Mouse (Mus musculus): ENCODE data around the gene Chrna1. TPM values are rescaled to one million over a fixed set of nuclear protein-coding genes. Genes with fewer than 3 reads are reported as not detected.

Gene Chrna1
- polyA plus RNA-seq, 1 experiment from 2014 or later = 0.10 TPM

GRCm38 (mm10) chr2:73596326-73596725, 16.2 kb upstream of the Chrna1 start:
- Histone ChIP-seq H3K27ac (ENCODE audit: low read length) (no peak overlapping the region), H3K4me2 (ENCODE audit: low read depth, low read length) (peak overlapping the region; percentile 36), H3K9ac (ENCODE audit: low read depth, low read length) (no peak overlapping the region), H3K27me3 (replicated peaks; ENCODE audit: control insufficient read depth, insufficient read depth, low read length) (no peaks in the 10 kb centered on the region), H3K4me3 (ENCODE audit: low read length) (peak overlapping the region; percentile 15; the same call in 1 of the 2 replicates), H3K4me1 (ENCODE audit: control insufficient read depth, insufficient read depth, low read length) (peaks cover 15% of the 10 kb centered on the region), H3K9me3 (ENCODE audit: control insufficient read depth, low read length) (no peaks in the 10 kb centered on the region), H3K36me3 (ENCODE audit: control insufficient read depth, insufficient read depth, low read length) (no peaks in the 10 kb centered on the region)
- 69% methylated on average over 5 of the region's 5 CpGs for WGBS
- ATAC-seq = no peak

- ATAC-seq = no peak
- Histone ChIP-seq H3K27me3 (replicated peaks; ENCODE audit: control insufficient read depth, insufficient read depth, low read length) (no peaks in the 10 kb centered on the region), H3K36me3 (ENCODE audit: control insufficient read depth, insufficient read depth, low read length) (no peaks in the 10 kb centered on the region), H3K27ac (ENCODE audit: low read length) (peak overlapping the region; percentile 69), H3K9me3 (ENCODE audit: control insufficient read depth, low read length) (no peaks in the 10 kb centered on the region), H3K4me3 (ENCODE audit: low read length) (no peak overlapping the region), H3K9ac (ENCODE audit: low read depth, low read length) (no peak overlapping the region), H3K4me2 (ENCODE audit: low read depth, low read length) (no peak overlapping the region), H3K4me1 (ENCODE audit: control insufficient read depth, insufficient read depth, low read length) (peaks cover 24% of the 10 kb centered on the region)
- WGBS = 59% methylated on average over 2 of the region's 2 CpGs
Observed at GRCm38 (mm10) chr2:73593101-73593439, 12.9 kb upstream of the Chrna1 start.

- H3K4me2 ChIP-seq (ENCODE audit: low read depth, low read length) = peak overlapping the region; percentile 9; the same call in 1 of the 2 replicates
- H3K4me3 ChIP-seq (ENCODE audit: low read length) = no peak overlapping the region
- no peaks in the 10 kb centered on the region for H3K27me3 ChIP-seq (replicated peaks; ENCODE audit: control insufficient read depth, insufficient read depth, low read length)
- H3K4me1 ChIP-seq (ENCODE audit: control insufficient read depth, insufficient read depth, low read length) = peaks cover 24% of the 10 kb centered on the region
- no peak overlapping the region for H3K9ac ChIP-seq (ENCODE audit: low read depth, low read length)
- peak overlapping the region; percentile 69 for H3K27ac ChIP-seq (ENCODE audit: low read length)
- 57% methylated on average over 14 of the region's 14 CpGs for WGBS
- no peaks in the 10 kb centered on the region for H3K36me3 ChIP-seq (ENCODE audit: control insufficient read depth, insufficient read depth, low read length)
- H3K9me3 ChIP-seq (ENCODE audit: control insufficient read depth, low read length) = no peaks in the 10 kb centered on the region
- ATAC-seq = peak; percentile 58
Observed at GRCm38 (mm10) chr2:73592231-73593100, 12.3 kb upstream of the Chrna1 start.

- Histone ChIP-seq H3K9me3 (ENCODE audit: control insufficient read depth, low read length) (no peaks in the 10 kb centered on the region), H3K4me1 (ENCODE audit: control insufficient read depth, insufficient read depth, low read length) (peaks cover 20% of the 10 kb centered on the region), H3K9ac (ENCODE audit: low read depth, low read length) (no peak overlapping the region), H3K27ac (ENCODE audit: low read length) (no peak overlapping the region), H3K27me3 (replicated peaks; ENCODE audit: control insufficient read depth, insufficient read depth, low read length) (no peaks in the 10 kb centered on the region), H3K36me3 (ENCODE audit: control insufficient read depth, insufficient read depth, low read length) (no peaks in the 10 kb centered on the region), H3K4me2 (ENCODE audit: low read depth, low read length) (no peak overlapping the region), H3K4me3 (ENCODE audit: low read length) (no peak overlapping the region)
- WGBS = 49% methylated on average over 6 of the region's 6 CpGs
- no peak for ATAC-seq
Observed at GRCm38 (mm10) chr2:73591246-73591645, 11.1 kb upstream of the Chrna1 start.

GRCm38 (mm10) chr2:73590106-73590505, 10.0 kb upstream of the Chrna1 start:
- peak overlapping the region; percentile 15; the same call in 1 of the 2 replicates for H3K9ac ChIP-seq (ENCODE audit: low read depth, low read length)
- 6% methylated on average over 12 of the region's 12 CpGs for WGBS
- H3K4me1 ChIP-seq (ENCODE audit: control insufficient read depth, insufficient read depth, low read length) = peaks cover 18% of the 10 kb centered on the region
- no peaks in the 10 kb centered on the region for H3K36me3 ChIP-seq (ENCODE audit: control insufficient read depth, insufficient read depth, low read length)
- no peak for ATAC-seq
- H3K4me2 ChIP-seq (ENCODE audit: low read depth, low read length) = peak overlapping the region; percentile 30
- no peaks in the 10 kb centered on the region for H3K27me3 ChIP-seq (replicated peaks; ENCODE audit: control insufficient read depth, insufficient read depth, low read length)
- H3K9me3 ChIP-seq (ENCODE audit: control insufficient read depth, low read length) = no peaks in the 10 kb centered on the region
- H3K27ac ChIP-seq (ENCODE audit: low read length) = no peak overlapping the region
- peak overlapping the region; percentile 4; the same call in 1 of the 2 replicates for H3K4me3 ChIP-seq (ENCODE audit: low read length)

- Histone ChIP-seq H3K27me3 (replicated peaks; ENCODE audit: control insufficient read depth, insufficient read depth, low read length) (no peaks in the 10 kb centered on the region), H3K27ac (ENCODE audit: low read length) (no peak overlapping the region), H3K4me3 (ENCODE audit: low read length) (no peak overlapping the region), H3K9me3 (ENCODE audit: control insufficient read depth, low read length) (no peaks in the 10 kb centered on the region), H3K36me3 (ENCODE audit: control insufficient read depth, insufficient read depth, low read length) (no peaks in the 10 kb centered on the region), H3K9ac (ENCODE audit: low read depth, low read length) (no peak overlapping the region), H3K4me2 (ENCODE audit: low read depth, low read length) (no peak overlapping the region), H3K4me1 (ENCODE audit: control insufficient read depth, insufficient read depth, low read length) (peaks cover 18% of the 10 kb centered on the region)
- 51% methylated on average over 2 of the region's 2 CpGs for WGBS
- no peak for ATAC-seq
Observed at GRCm38 (mm10) chr2:73588951-73589350, 8.8 kb upstream of the Chrna1 start.

- no peaks in the 10 kb centered on the region for H3K9me3 ChIP-seq (ENCODE audit: control insufficient read depth, low read length)
- 52% methylated on average over 4 of the region's 4 CpGs for WGBS
- no peak overlapping the region for H3K4me3 ChIP-seq (ENCODE audit: low read length)
- no peak overlapping the region for H3K9ac ChIP-seq (ENCODE audit: low read depth, low read length)
- H3K4me2 ChIP-seq (ENCODE audit: low read depth, low read length) = no peak overlapping the region
- no peak for ATAC-seq
- no peak overlapping the region for H3K27ac ChIP-seq (ENCODE audit: low read length)
- H3K27me3 ChIP-seq (replicated peaks; ENCODE audit: control insufficient read depth, insufficient read depth, low read length) = no peaks in the 10 kb centered on the region
- no peaks in the 10 kb centered on the region for H3K36me3 ChIP-seq (ENCODE audit: control insufficient read depth, insufficient read depth, low read length)
- H3K4me1 ChIP-seq (ENCODE audit: control insufficient read depth, insufficient read depth, low read length) = peaks cover 15% of the 10 kb centered on the region
Observed at GRCm38 (mm10) chr2:73587109-73587506, 7.0 kb upstream of the Chrna1 start.

GRCm38 (mm10) chr2:73586392-73587108, 6.4 kb upstream of the Chrna1 start:
- Histone ChIP-seq H3K4me2 (ENCODE audit: low read depth, low read length) (no peak overlapping the region), H3K9ac (ENCODE audit: low read depth, low read length) (no peak overlapping the region), H3K27ac (ENCODE audit: low read length) (no peak overlapping the region), H3K27me3 (replicated peaks; ENCODE audit: control insufficient read depth, insufficient read depth, low read length) (no peaks in the 10 kb centered on the region), H3K4me3 (ENCODE audit: low read length) (no peak overlapping the region), H3K36me3 (ENCODE audit: control insufficient read depth, insufficient read depth, low read length) (no peaks in the 10 kb centered on the region), H3K9me3 (ENCODE audit: control insufficient read depth, low read length) (no peaks in the 10 kb centered on the region), H3K4me1 (ENCODE audit: control insufficient read depth, insufficient read depth, low read length) (peaks cover 13% of the 10 kb centered on the region; the same call in 1 of the 2 replicates)
- no peak for ATAC-seq
- 65% methylated on average over 10 of the region's 10 CpGs for WGBS

- ATAC-seq = peak; percentile 38; the same call in 1 of the 2 replicates
- no peaks in the 10 kb centered on the region for H3K27me3 ChIP-seq (replicated peaks; ENCODE audit: control insufficient read depth, insufficient read depth, low read length)
- H3K4me3 ChIP-seq (ENCODE audit: low read length) = peak overlapping the region; percentile 51
- no peaks in the 10 kb centered on the region for H3K36me3 ChIP-seq (ENCODE audit: control insufficient read depth, insufficient read depth, low read length)
- H3K4me1 ChIP-seq (ENCODE audit: control insufficient read depth, insufficient read depth, low read length) = peaks cover 12% of the 10 kb centered on the region; the same call in 1 of the 2 replicates
- H3K27ac ChIP-seq (ENCODE audit: low read length) = no peak overlapping the region; the same call in 1 of the 2 replicates
- no peaks in the 10 kb centered on the region for H3K9me3 ChIP-seq (ENCODE audit: control insufficient read depth, low read length)
- H3K9ac ChIP-seq (ENCODE audit: low read depth, low read length) = peak overlapping the region; percentile 16
- H3K4me2 ChIP-seq (ENCODE audit: low read depth, low read length) = peak overlapping the region; percentile 63
- 15% methylated on average over 12 of the region's 12 CpGs for WGBS
Observed at GRCm38 (mm10) chr2:73585347-73585831, 5.3 kb upstream of the Chrna1 start.
